20 mouse cellular contexts compared by ENCODE assay signal in genomic region chr10:94450781-94451180, GRCm38 (mm10).
A peak's percentile ranks its signal among the peaks of the same experiment; 100 is the strongest.
DNase-seq lines count a peak whose midpoint lies in the region; ATAC-seq lines count a peak whose summit lies in the region.
"Had no signal": no experiment of that assay in that cellular context is flagged by ENCODE, and none has a peak within 500 bp of the region (broad histone marks: within the 10 kb centered on the region; RNA-seq: fewer than 3 reads in every experiment).

No protein-coding gene starts in this region.

- no peak overlapping the region for H3K4me3 ChIP-seq in kidney, embryonic 16.5 days (ENCODE audit: low read length)
- no peak overlapping the region for H3K4me3 ChIP-seq in lung, embryonic 15.5 days
- H3K4me3 ChIP-seq in midbrain, embryonic 10.5 days: no peak overlapping the region
- H3K4me3 ChIP-seq: embryonic facial prominence, embryonic 12.5 days; forebrain, embryonic 12.5 days; heart, embryonic 10.5 days; hindbrain, embryonic 12.5 days had no signal

- 46% methylated on average over 8 of the region's 8 CpGs for WGBS in kidney, embryonic 16.5 days
- WGBS in lung, embryonic 15.5 days: 20% methylated on average over 8 of the region's 8 CpGs
- WGBS in midbrain, embryonic 10.5 days: 66% methylated on average over 8 of the region's 8 CpGs

- DNase-seq in kidney, adult 11 months: no peak
- no peak for DNase-seq in lung, postnatal 4 days
- DNase-seq in testis, postnatal 14 days (ENCODE audit: low spot score): peak; percentile 32
- DNase-seq in testis, postnatal 10 days (ENCODE audit: low spot score): no peak
- no peak for DNase-seq in midbrain, embryonic 10.5 days (ENCODE audit: low spot score)
- DNase-seq: adrenal gland, adult 8-10 months; adrenal gland, postnatal 36 days; cerebellum, adult 2 months; cerebellum, postnatal 10 days; gastrocnemius, postnatal 10 days; heart, adult 18-20 months; heart, postnatal 10 days; heart, postnatal 4 days had no signal

- no peaks in the 10 kb centered on the region for H3K36me3 ChIP-seq in kidney, embryonic 16.5 days (ENCODE audit: insufficient read depth, low read length)
- no peaks in the 10 kb centered on the region for H3K36me3 ChIP-seq in lung, embryonic 15.5 days
- no peaks in the 10 kb centered on the region for H3K36me3 ChIP-seq in midbrain, embryonic 10.5 days
- H3K36me3 ChIP-seq: embryonic facial prominence, embryonic 12.5 days; forebrain, embryonic 12.5 days; heart, embryonic 10.5 days; hindbrain, embryonic 12.5 days had no signal

- ATAC-seq in kidney, embryonic 16.5 days (ENCODE audit: low FRiP score, low TSS enrichment): no peak; the same call in 1 of the 2 replicates
- no peak; the same call in 1 of the 2 replicates for ATAC-seq in lung, embryonic 15.5 days (ENCODE audit: borderline replicate concordance, extremely low read depth, low FRiP score, low TSS enrichment)
- ATAC-seq: forebrain, embryonic 16.5 days had no signal

- 0 out of 2 replicates have a peak overlapping the region, but pooled peaks have one; percentile 7 for H3K4me2 ChIP-seq in kidney, embryonic 16.5 days (replicated peaks; ENCODE audit: low read depth, low read length)
- 0 out of 2 replicates have a peak overlapping the region, but pooled peaks have one; percentile 16 for H3K4me2 ChIP-seq in lung, embryonic 15.5 days
- H3K4me2 ChIP-seq: embryonic facial prominence, embryonic 12.5 days; forebrain, embryonic 12.5 days; hindbrain, embryonic 12.5 days had no signal

- H3K27ac ChIP-seq in kidney, embryonic 16.5 days (ENCODE audit: low read length): no peak overlapping the region
- no peak overlapping the region for H3K27ac ChIP-seq in lung, embryonic 15.5 days
- no peak overlapping the region for H3K27ac ChIP-seq in midbrain, embryonic 10.5 days (replicated peaks)
- H3K27ac ChIP-seq: embryonic facial prominence, embryonic 12.5 days; forebrain, embryonic 12.5 days; heart, embryonic 10.5 days; hindbrain, embryonic 12.5 days had no signal

- no peak overlapping the region for H3K9ac ChIP-seq in kidney, embryonic 16.5 days (replicated peaks; ENCODE audit: low read length)
- H3K9ac ChIP-seq in lung, embryonic 15.5 days: no peak overlapping the region
- H3K9ac ChIP-seq: embryonic facial prominence, embryonic 12.5 days; forebrain, embryonic 12.5 days; hindbrain, embryonic 12.5 days had no signal

- H3K9me3 ChIP-seq in kidney, embryonic 16.5 days (ENCODE audit: low read length): no peaks in the 10 kb centered on the region
- H3K9me3 ChIP-seq in lung, embryonic 15.5 days: no peaks in the 10 kb centered on the region
- H3K9me3 ChIP-seq in midbrain, embryonic 10.5 days (replicated peaks): no peaks in the 10 kb centered on the region
- H3K9me3 ChIP-seq: embryonic facial prominence, embryonic 12.5 days; forebrain, embryonic 12.5 days; heart, embryonic 10.5 days; hindbrain, embryonic 12.5 days had no signal

- H3K27me3 ChIP-seq in kidney, embryonic 16.5 days (ENCODE audit: insufficient read depth, low read length): no peaks in the 10 kb centered on the region
- no peaks in the 10 kb centered on the region for H3K27me3 ChIP-seq in lung, embryonic 15.5 days
- H3K27me3 ChIP-seq in midbrain, embryonic 10.5 days (ENCODE audit: low read depth, poor library complexity, severe bottlenecking): no peaks in the 10 kb centered on the region
- H3K27me3 ChIP-seq: embryonic facial prominence, embryonic 12.5 days; forebrain, embryonic 12.5 days; hindbrain, embryonic 12.5 days had no signal

- H3K4me1 ChIP-seq in kidney, embryonic 16.5 days (ENCODE audit: insufficient read depth, low read length): peaks cover 6% of the 10 kb centered on the region
- H3K4me1 ChIP-seq in lung, embryonic 15.5 days: peaks cover 16% of the 10 kb centered on the region
- peaks cover 12% of the 10 kb centered on the region; the same call in 1 of the 2 replicates for H3K4me1 ChIP-seq in midbrain, embryonic 10.5 days
- H3K4me1 ChIP-seq: embryonic facial prominence, embryonic 12.5 days; forebrain, embryonic 12.5 days; hindbrain, embryonic 12.5 days had no signal
